15 mouse cellular contexts compared by ENCODE assay signal in the genomic region with DNA sequence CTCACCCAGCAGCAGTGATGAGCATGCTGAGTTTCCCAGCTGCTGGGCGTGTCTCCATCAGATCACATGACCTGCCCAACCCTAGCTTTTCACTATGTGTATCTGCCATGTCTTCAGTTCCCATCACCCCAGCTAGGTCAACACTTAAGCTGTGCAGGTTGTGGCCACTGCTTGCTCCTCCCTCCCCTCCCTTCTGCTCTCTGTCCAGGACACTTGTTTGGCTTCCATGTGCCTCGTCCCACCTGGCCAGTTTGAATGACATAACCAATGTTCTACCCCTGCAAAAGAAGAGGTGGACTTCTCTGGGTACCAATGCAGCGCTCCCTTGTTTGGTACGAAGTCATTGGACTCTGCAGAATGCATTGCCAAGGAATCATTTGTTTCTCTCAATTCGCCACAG.
"Had no signal": no experiment of that assay in that cellular context is flagged by ENCODE, and none has a peak within 500 bp of the region (broad histone marks: within the 10 kb centered on the region; RNA-seq: fewer than 3 reads in every experiment).

No protein-coding gene starts in this region.

- H3K4me1 ChIP-seq: neural tube, embryonic 15.5 days; stomach, embryonic 15.5 days had no signal

- H3K9me3 ChIP-seq: neural tube, embryonic 15.5 days; stomach, embryonic 15.5 days had no signal

- H3K36me3 ChIP-seq: neural tube, embryonic 15.5 days; stomach, embryonic 15.5 days had no signal

- H3K4me2 ChIP-seq: neural tube, embryonic 15.5 days; stomach, embryonic 15.5 days had no signal

- H3K4me3 ChIP-seq: neural tube, embryonic 15.5 days; stomach, embryonic 15.5 days had no signal

- H3K9ac ChIP-seq: neural tube, embryonic 15.5 days; stomach, embryonic 15.5 days had no signal

- H3K27me3 ChIP-seq: neural tube, embryonic 15.5 days; stomach, embryonic 15.5 days had no signal

- H3K27ac ChIP-seq: neural tube, embryonic 15.5 days; stomach, embryonic 15.5 days; stomach, postnatal 0 days had no signal

- DNase-seq: retina, postnatal 1 day; right cerebral cortex, adult 18-20 months; right cerebral cortex, postnatal 14 days; right cerebral cortex, postnatal 25 days; right cerebral cortex, postnatal 4 days; spleen, adult 18-20 months; thymus, adult 18-20 months; thymus, adult 2 months; thymus, postnatal 14 days; thymus, postnatal 25 days; thymus, postnatal 36 days; thymus, postnatal 4 days had no signal
